Mouse (Mus musculus): ENCODE data around the gene Fez1. TPM values are rescaled to one million over a fixed set of nuclear protein-coding genes. Genes with fewer than 3 reads are reported as not detected.

The Fez1 gene
- polyA plus RNA-seq, 1 experiment from 2014 or later, result 3.3 TPM

GRCm38 (mm10) chr9:36801961-36802360 is 19.7 kb upstream of the Fez1 start:
- Histone ChIP-seq H3K4me1 (ENCODE audit: insufficient read depth) (no peaks in the 10 kb centered on the region), H3K4me2 (no peak overlapping the region), H3K9me3 (ENCODE audit: low read depth, low read length) (no peaks in the 10 kb centered on the region), H3K36me3 (ENCODE audit: insufficient read depth) (no peaks in the 10 kb centered on the region), H3K9ac (no peak overlapping the region), H3K27me3 (ENCODE audit: insufficient read depth, low read length) (no peaks in the 10 kb centered on the region), H3K27ac (ENCODE audit: low read depth) (no peak overlapping the region), H3K4me3 (ENCODE audit: low read depth, low read length) (no peak overlapping the region)
- WGBS, result 75% methylated on average over 2 of the region's 2 CpGs
- no peak for DNase-seq
- TF ChIP-seq CTCF (IDR thresholded peaks at IDR 0.05; ENCODE audit: low read depth), result no peak
- no peak for ATAC-seq (ENCODE audit: insufficient read depth)

- 82% methylated on average over 3 of the region's 3 CpGs for WGBS
- H3K27me3 ChIP-seq (ENCODE audit: insufficient read depth, low read length), result no peaks in the 10 kb centered on the region
- no peaks in the 10 kb centered on the region for H3K4me1 ChIP-seq (ENCODE audit: insufficient read depth)
- ATAC-seq (ENCODE audit: insufficient read depth) (no peak), DNase-seq (no peak)
- H3K36me3 ChIP-seq (ENCODE audit: insufficient read depth), result no peaks in the 10 kb centered on the region
- no peaks in the 10 kb centered on the region for H3K9me3 ChIP-seq (ENCODE audit: low read depth, low read length)
- TF ChIP-seq CTCF (IDR thresholded peaks at IDR 0.05; ENCODE audit: low read depth), result no peak
- no peak overlapping the region for H3K4me2 ChIP-seq
- no peak overlapping the region for H3K27ac ChIP-seq (ENCODE audit: low read depth)
- H3K9ac ChIP-seq, result no peak overlapping the region
- no peak overlapping the region for H3K4me3 ChIP-seq (ENCODE audit: low read depth, low read length)
These were observed 18.7 kb upstream of the Fez1 start for GRCm38 (mm10) chr9:36802951-36803350.

DNA sequence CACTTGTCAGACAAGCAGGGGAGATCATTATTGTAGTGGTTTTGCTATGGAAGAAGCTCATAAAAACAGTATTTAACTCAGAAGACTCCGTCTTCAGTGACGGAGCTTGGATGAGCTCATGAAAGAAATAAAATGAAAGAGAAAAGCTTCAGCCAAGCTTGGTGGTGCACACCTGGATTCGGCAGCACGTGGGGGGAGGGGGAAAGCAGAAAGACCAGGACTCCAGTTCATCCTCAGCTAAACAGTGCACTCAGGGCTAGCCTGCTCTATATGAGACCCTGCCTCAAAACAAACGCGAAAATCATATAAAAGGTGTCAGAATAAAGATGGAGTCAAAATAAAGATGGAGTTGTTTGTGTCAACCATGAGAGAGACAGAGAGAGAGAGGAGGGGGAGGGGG is 18.3 kb upstream of the Fez1 start:
- no peaks in the 10 kb centered on the region for H3K36me3 ChIP-seq (ENCODE audit: insufficient read depth)
- H3K9ac ChIP-seq, result no peak overlapping the region
- TF ChIP-seq CTCF (IDR thresholded peaks at IDR 0.05; ENCODE audit: low read depth), result no peak
- DNase-seq (no peak), ATAC-seq (ENCODE audit: insufficient read depth) (no peak)
- no peaks in the 10 kb centered on the region for H3K4me1 ChIP-seq (ENCODE audit: insufficient read depth)
- WGBS, result 71% methylated on average over 6 of the region's 6 CpGs
- no peak overlapping the region for H3K4me3 ChIP-seq (ENCODE audit: low read depth, low read length)
- no peaks in the 10 kb centered on the region for H3K9me3 ChIP-seq (ENCODE audit: low read depth, low read length)
- no peak overlapping the region for H3K27ac ChIP-seq (ENCODE audit: low read depth)
- H3K27me3 ChIP-seq (ENCODE audit: insufficient read depth, low read length), result no peaks in the 10 kb centered on the region
- H3K4me2 ChIP-seq, result no peak overlapping the region

GRCm38 (mm10) chr9:36803926-36804325 is 17.7 kb upstream of the Fez1 start:
- Histone ChIP-seq H3K4me3 (ENCODE audit: low read depth, low read length) (no peak overlapping the region), H3K9me3 (ENCODE audit: low read depth, low read length) (no peaks in the 10 kb centered on the region), H3K27ac (ENCODE audit: low read depth) (no peak overlapping the region), H3K36me3 (ENCODE audit: insufficient read depth) (no peaks in the 10 kb centered on the region), H3K9ac (no peak overlapping the region), H3K4me2 (no peak overlapping the region), H3K4me1 (ENCODE audit: insufficient read depth) (no peaks in the 10 kb centered on the region), H3K27me3 (ENCODE audit: insufficient read depth, low read length) (no peaks in the 10 kb centered on the region)
- no peak for TF ChIP-seq CTCF (IDR thresholded peaks at IDR 0.05; ENCODE audit: low read depth)
- no peak for ATAC-seq (ENCODE audit: insufficient read depth)
- WGBS, result 73% methylated on average over 3 of the region's 3 CpGs
- no peak for DNase-seq

DNA sequence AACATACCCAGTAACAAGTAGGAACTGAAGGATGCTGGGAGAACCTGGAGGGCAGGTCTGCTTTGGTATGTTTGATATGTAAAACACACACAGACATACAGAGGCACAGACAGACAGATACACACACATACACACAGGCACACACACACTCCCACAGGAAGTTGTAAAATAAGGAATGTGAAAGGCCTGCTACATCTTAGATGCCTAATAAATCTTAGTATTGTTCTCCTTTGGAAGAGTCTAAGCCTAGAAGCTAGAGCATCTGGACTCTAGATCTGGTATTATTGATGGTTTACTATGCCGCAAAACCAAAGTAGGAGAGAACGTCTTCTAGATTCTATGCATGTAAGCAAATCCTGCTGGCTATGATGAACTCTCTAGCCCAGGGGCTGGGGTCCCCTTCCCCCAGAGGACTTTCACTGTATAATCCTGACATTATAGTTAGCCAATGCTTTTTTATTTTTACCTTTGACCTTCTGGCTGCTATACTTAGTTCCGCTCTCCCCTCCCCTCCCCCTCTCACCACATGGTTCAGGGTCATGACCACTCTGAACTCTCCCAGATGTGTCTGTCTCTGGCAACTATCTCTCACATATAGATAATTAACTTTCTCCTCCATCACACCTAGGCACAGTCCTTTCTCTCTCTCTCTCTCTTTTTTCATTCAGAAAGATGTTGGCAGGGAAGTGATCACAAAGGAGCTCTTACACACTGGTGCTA is 16.2 kb upstream of the Fez1 start:
- H3K4me3 ChIP-seq (ENCODE audit: low read depth, low read length), result no peak overlapping the region
- no peaks in the 10 kb centered on the region for H3K36me3 ChIP-seq (ENCODE audit: insufficient read depth)
- no peak overlapping the region for H3K9ac ChIP-seq
- no peak for ATAC-seq (ENCODE audit: insufficient read depth)
- H3K9me3 ChIP-seq (ENCODE audit: low read depth, low read length), result no peaks in the 10 kb centered on the region
- 78% methylated on average over 3 of the region's 3 CpGs for WGBS
- no peak overlapping the region for H3K27ac ChIP-seq (ENCODE audit: low read depth)
- TF ChIP-seq CTCF (IDR thresholded peaks at IDR 0.05; ENCODE audit: low read depth), result no peak
- no peak overlapping the region for H3K4me2 ChIP-seq
- no peak for DNase-seq
- H3K4me1 ChIP-seq (ENCODE audit: insufficient read depth), result no peaks in the 10 kb centered on the region
- no peaks in the 10 kb centered on the region for H3K27me3 ChIP-seq (ENCODE audit: insufficient read depth, low read length)

DNA sequence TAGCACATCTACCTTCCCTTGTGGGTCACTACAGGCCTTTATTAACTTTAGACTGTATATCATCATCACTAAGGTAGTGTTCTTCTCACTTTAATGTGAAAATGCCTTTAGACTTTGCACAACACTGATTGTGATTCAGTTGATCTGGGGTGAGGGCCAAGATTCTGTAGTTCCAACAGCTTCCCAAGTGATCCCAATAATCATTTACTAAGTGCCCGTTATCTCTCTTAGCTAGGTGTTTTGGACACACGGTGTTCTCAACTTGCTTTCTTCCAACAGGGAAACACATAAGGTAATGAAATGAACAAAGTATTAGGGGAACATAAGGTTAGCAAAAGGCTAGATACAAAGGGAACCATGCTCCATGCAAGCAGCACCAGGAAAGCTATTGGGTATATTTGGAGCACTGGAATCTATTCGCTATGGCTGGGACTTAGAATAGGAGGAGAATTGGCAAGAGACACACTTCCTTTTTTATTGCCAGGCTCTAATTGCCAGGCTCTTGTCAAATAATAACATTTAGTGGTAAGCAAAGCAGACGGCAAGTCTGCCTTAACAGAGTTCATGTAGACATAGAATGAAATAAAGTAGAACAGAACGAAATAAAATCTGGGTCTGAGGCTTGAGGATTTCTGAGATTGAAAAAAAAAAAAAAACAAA is 13.4 kb upstream of the Fez1 start:
- DNase-seq, result no peak
- H3K9ac ChIP-seq, result no peak overlapping the region
- no peaks in the 10 kb centered on the region for H3K27me3 ChIP-seq (ENCODE audit: insufficient read depth, low read length)
- H3K9me3 ChIP-seq (ENCODE audit: low read depth, low read length), result no peaks in the 10 kb centered on the region
- no peak for TF ChIP-seq CTCF (IDR thresholded peaks at IDR 0.05; ENCODE audit: low read depth)
- no peak overlapping the region for H3K4me2 ChIP-seq
- H3K27ac ChIP-seq (ENCODE audit: low read depth), result no peak overlapping the region
- H3K4me1 ChIP-seq (ENCODE audit: insufficient read depth), result no peaks in the 10 kb centered on the region
- H3K36me3 ChIP-seq (ENCODE audit: insufficient read depth), result no peaks in the 10 kb centered on the region
- H3K4me3 ChIP-seq (ENCODE audit: low read depth, low read length), result no peak overlapping the region
- WGBS, result 78% methylated on average over 5 of the region's 5 CpGs
- ATAC-seq (ENCODE audit: insufficient read depth), result no peak

- H3K36me3 ChIP-seq (ENCODE audit: insufficient read depth), result no peaks in the 10 kb centered on the region
- H3K4me2 ChIP-seq, result no peak overlapping the region
- no peak overlapping the region for H3K4me3 ChIP-seq (ENCODE audit: low read depth, low read length)
- H3K9me3 ChIP-seq (ENCODE audit: low read depth, low read length), result no peaks in the 10 kb centered on the region
- H3K4me1 ChIP-seq (ENCODE audit: insufficient read depth), result no peaks in the 10 kb centered on the region
- no peak for ATAC-seq (ENCODE audit: insufficient read depth)
- H3K9ac ChIP-seq, result no peak overlapping the region
- 65% methylated on average over 3 of the region's 3 CpGs for WGBS
- no peak for DNase-seq
- no peak; the same call in 1 of the 2 replicates for TF ChIP-seq CTCF (IDR thresholded peaks at IDR 0.05; ENCODE audit: low read depth)
- H3K27ac ChIP-seq (ENCODE audit: low read depth), result no peak overlapping the region
- H3K27me3 ChIP-seq (ENCODE audit: insufficient read depth, low read length), result no peaks in the 10 kb centered on the region
These were observed 7.2 kb upstream of the Fez1 start for GRCm38 (mm10) chr9:36814486-36814885.

All from lung, embryonic 14.5 days (tissue).